Mouse (Mus musculus) kidney, embryonic 14.5 days (tissue): Measurements from ENCODE around the gene Actb. TPM values are rescaled to one million over a fixed set of nuclear protein-coding genes. Genes with fewer than 3 reads are reported as not detected.

Experiments
- ATAC-seq: fragments of 200-750 bp; cut with Nextera tagmentation; 2 replicates; pipeline ENCODE4 v1.8.0; 2017; ENCODE audit warnings: moderate number of reproducible peaks, mild to moderate bottlenecking, moderate TSS enrichment, moderate library complexity; ENCODE audit not compliant: low FRiP score, low TSS enrichment
- H3K27ac ChIP-seq: fragments of 300-500 bp; sonication (generic); 2 replicates; pipeline ENCODE4 v1.5.1; 2014; ENCODE audit warnings: low read depth, mild to moderate bottlenecking, low read length, moderate library complexity, mixed read lengths
- H3K27me3 ChIP-seq: fragments of 300-500 bp; sonication (generic); 2 replicates; pipeline ENCODE4 v1.6.1; 2014; ENCODE audit warnings: mild to moderate bottlenecking, low read length; ENCODE audit not compliant: control insufficient read depth, insufficient read depth
- H3K36me3 ChIP-seq: fragments of 300-500 bp; sonication (generic); 2 replicates; pipeline ENCODE4 v1.6.1; 2014; ENCODE audit warnings: low read length, mixed read lengths; ENCODE audit not compliant: control insufficient read depth, insufficient read depth
- H3K4me1 ChIP-seq: fragments of 300-500 bp; sonication (generic); 2 replicates; pipeline ENCODE4 v1.6.1; 2014; ENCODE audit warnings: low read length, mixed read lengths; ENCODE audit not compliant: control insufficient read depth, insufficient read depth
- H3K4me2 ChIP-seq: fragments of 300-500 bp; sonication (generic); replicated peaks from 2 replicates; pipeline ENCODE4 v1.6.1; 2014; ENCODE audit warnings: low read depth, mild to moderate bottlenecking, low read length
- H3K4me3 ChIP-seq: fragments of 300-500 bp; sonication (generic); 2 replicates; pipeline ENCODE4 v1.5.1; 2014; ENCODE audit warnings: mild to moderate bottlenecking, low read length
- H3K9ac ChIP-seq: fragments of 300-500 bp; sonication (generic); 2 replicates; pipeline ENCODE4 v1.6.1; 2014; ENCODE audit warnings: low read depth, mild to moderate bottlenecking, low read length, moderate library complexity
- H3K9me3 ChIP-seq: fragments of 300-500 bp; sonication (generic); 2 replicates; pipeline ENCODE4 v1.6.1; 2016; ENCODE audit warnings: low read length; ENCODE audit not compliant: control insufficient read depth
- WGBS: fragments of 180-500 bp; shearing (Covaris S2); extraction: QIAGEN DNeasy Blood & Tissue Kit; methylation state at CpG from one replicate; pipeline ENCODE4 v1.1.7; 2014; 5-methylcytosine and 5-hydroxymethylcytosine counted together
- polyA plus RNA-seq: library from polyadenylated mRNA; unstranded; fragments of >200 nt; fragmentation: Nextera tagmentation; extraction: Ambion mirVana; gene quantifications from 2 replicates; pipeline ENCODE4 v1.2.1, GENCODE M21; 2014

Actb gene
- polyA plus RNA-seq, 1 experiment from 2014 or later: 14,375 TPM

DNA sequence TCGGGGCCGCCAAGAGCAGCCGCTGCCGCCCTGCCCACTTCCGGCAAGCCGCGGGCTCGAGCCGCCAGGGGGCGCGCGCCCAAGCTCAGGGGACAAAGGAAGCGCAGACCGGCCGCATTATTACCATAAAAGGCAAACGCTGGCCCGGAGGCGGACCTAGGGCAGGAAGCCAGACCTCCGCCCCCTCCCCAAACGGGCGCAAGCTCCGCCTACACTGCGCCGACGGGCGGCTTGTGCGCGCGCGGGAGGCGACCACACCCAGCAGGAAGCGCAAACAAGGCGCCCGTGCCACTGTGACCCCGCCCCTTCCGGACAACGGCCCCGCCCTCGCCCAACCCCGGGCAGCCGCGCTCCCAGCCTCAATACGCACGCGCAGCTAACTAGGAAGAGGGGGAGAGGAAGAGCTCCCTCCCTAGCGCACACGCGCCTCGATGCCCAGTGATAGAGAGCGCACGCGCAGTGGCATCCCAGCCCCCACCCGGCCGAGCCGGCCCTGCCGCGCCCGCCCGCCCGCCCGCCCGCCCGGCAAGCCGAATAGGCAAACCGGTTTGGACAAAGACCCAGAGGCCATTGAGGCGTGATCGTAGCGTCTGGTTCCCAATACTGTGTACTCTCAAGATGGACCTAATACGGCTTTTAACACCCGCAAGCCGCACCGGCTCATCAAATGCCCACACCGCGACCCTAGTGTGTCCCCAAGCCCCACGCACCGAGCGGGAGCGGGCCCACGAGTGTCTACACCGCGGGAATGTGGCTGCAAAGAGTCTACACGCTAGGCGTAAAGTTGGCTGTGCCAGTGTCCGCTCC lies 626 bp downstream of the Actb start:
- H3K36me3 ChIP-seq: peaks cover 45% of the 10 kb centered on the region
- ATAC-seq: peak; percentile 86
- H3K9ac ChIP-seq: peak overlapping the region; percentile 100
- H3K4me2 ChIP-seq: peak overlapping the region; percentile 65
- H3K4me1 ChIP-seq: peaks cover 45% of the 10 kb centered on the region
- H3K27ac ChIP-seq: peak overlapping the region; percentile 100
- peak overlapping the region; percentile 100 for H3K4me3 ChIP-seq
- no peaks in the 10 kb centered on the region for H3K9me3 ChIP-seq
- H3K27me3 ChIP-seq: no peaks in the 10 kb centered on the region
- under 1% methylated on average over 70 of the region's 84 CpGs for WGBS

DNA sequence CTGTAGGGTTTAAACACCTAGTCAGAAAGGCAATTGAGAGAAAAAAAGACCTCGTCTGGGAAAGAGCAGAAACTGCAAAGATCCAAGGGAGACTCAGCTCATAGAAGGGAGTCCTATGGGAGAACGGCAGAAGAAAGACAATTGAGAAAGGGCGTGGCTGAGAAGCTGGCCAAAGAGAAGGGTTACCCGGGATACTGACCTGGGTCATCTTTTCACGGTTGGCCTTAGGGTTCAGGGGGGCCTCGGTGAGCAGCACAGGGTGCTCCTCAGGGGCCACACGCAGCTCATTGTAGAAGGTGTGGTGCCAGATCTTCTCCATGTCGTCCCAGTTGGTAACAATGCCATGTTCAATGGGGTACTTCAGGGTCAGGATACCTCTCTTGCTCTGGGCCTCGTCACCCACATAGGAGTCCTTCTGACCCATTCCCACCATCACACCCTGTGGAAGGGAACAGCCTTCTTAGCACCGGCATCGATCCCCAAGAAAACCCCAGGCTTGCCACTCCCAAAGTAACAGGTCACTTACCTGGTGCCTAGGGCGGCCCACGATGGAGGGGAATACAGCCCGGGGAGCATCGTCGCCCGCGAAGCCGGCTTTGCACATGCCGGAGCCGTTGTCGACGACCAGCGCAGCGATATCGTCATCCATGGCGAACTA lies 1.4 kb downstream of the Actb start:
- no peaks in the 10 kb centered on the region for H3K9me3 ChIP-seq
- 4% methylated on average over 27 of the region's 27 CpGs for WGBS
- peak overlapping the region; percentile 65 for H3K4me2 ChIP-seq
- H3K27me3 ChIP-seq: no peaks in the 10 kb centered on the region
- peak overlapping the region; percentile 100 for H3K9ac ChIP-seq
- peaks cover 51% of the 10 kb centered on the region for H3K36me3 ChIP-seq
- peak overlapping the region; percentile 100 for H3K27ac ChIP-seq
- H3K4me3 ChIP-seq: peak overlapping the region; percentile 100
- ATAC-seq: no peak; the same call in 1 of the 2 replicates
- H3K4me1 ChIP-seq: peaks cover 45% of the 10 kb centered on the region

DNA sequence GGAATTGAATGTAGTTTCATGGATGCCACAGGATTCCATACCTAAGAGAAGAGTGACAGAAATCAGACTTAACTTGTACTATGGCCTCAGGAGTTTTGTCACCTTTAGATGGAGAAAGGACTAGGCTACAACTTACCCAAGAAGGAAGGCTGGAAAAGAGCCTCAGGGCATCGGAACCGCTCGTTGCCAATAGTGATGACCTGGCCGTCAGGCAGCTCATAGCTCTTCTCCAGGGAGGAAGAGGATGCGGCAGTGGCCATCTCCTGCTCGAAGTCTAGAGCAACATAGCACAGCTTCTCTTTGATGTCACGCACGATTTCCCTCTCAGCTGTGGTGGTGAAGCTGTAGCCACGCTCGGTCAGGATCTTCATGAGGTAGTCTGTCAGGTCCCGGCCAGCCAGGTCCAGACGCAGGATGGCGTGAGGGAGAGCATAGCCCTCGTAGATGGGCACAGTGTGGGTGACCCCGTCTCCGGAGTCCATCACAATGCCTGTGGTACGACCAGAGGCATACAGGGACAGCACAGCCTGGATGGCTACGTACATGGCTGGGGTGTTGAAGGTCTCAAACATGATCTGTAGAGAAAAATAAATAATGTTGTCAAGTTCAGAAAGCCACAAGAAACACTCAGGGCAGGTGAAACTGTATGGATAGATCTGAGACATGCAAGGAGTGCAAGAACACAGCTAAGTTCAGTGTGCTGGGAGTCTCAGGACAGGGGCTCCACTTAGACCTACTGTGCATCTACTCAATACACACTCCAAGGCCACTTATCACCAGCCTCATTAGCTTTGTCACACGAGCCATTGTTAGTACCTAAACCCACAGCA lies 2.1 kb downstream of the Actb start:
- WGBS: 71% methylated on average over 19 of the region's 19 CpGs

DNA sequence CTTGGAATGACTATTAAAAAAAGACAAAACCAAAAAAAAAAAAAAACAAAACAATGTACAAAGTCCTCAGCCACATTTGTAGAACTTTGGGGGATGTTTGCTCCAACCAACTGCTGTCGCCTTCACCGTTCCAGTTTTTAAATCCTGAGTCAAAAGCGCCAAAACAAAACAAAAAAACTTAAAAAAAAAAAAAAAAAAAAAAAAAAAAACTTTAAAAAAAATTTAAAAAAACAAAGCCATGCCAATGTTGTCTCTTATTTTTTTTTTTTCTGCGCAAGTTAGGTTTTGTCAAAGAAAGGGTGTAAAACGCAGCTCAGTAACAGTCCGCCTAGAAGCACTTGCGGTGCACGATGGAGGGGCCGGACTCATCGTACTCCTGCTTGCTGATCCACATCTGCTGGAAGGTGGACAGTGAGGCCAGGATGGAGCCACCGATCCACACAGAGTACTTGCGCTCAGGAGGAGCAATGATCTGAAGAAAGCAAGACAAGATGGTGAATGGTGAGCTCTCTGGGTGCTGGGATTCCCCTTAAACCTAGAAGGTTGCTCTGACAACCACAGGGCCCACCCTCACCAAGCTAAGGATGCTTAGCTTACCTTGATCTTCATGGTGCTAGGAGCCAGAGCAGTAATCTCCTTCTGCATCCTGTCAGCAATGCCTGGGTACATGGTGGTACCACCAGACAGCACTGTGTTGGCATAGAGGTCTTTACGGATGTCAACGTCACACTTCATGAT lies 2.9 kb downstream of the Actb start:
- Histone ChIP-seq H3K36me3 (peaks cover 65% of the 10 kb centered on the region), H3K9ac (peak overlapping the region; percentile 100; the same call in 1 of the 2 replicates), H3K27me3 (no peaks in the 10 kb centered on the region), H3K9me3 (no peaks in the 10 kb centered on the region), H3K4me2 (peak overlapping the region; percentile 65), H3K27ac (0 out of 2 replicates have a peak overlapping the region, but pooled peaks have one; percentile 8), H3K4me1 (peaks cover 29% of the 10 kb centered on the region), H3K4me3 (peak overlapping the region; percentile 100)
- no peak for ATAC-seq
- WGBS: 77% methylated on average over 14 of the region's 14 CpGs

More for the DNA sequence above, 2.1 kb downstream of the Actb start:
- Histone ChIP-seq H3K36me3 (peaks cover 58% of the 10 kb centered on the region), H3K9ac (peak overlapping the region; percentile 100), H3K9me3 (no peaks in the 10 kb centered on the region), H3K4me3 (peak overlapping the region; percentile 100), H3K4me1 (peaks cover 37% of the 10 kb centered on the region), H3K4me2 (peak overlapping the region; percentile 65), H3K27ac (peak overlapping the region; percentile 100; the same call in 1 of the 2 replicates), H3K27me3 (no peaks in the 10 kb centered on the region)
- ATAC-seq: no peak

DNA sequence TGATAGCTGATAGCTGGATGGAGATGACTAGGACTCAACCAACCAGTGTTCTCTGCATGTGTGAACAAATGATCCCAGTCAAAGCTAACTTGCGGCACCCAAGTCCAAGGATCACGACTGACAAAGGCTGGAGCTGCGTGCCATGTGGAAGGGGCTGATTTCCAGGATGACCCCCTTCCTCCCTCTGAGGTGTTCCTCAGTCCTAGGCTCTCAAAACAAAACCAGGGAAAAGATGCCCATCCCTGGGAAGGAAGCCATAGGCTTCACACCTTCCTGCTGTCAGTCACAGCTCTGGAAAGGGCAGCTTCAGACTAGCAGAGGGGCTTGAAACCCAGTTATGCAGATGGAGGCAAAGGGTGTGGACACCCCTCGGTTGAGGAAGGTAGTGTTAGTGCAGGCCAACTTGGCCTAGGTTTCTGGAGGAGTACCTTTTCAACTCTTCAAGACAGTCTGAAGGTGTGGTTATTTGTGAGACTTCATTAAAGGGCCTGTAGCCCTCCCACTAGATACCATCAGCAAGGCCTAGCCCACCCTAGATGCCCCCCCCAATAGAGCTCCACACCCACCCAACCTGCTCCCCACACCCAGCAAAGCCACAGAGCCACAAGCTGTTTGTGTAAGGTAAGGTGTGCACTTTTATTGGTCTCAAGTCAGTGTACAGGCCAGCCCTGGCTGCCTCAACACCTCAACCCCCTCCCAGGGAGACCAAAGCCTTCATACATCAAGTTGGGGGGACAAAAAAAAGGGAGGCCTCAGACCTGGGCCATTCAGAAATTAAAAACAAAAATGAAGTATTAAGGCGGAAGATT lies 3.8 kb downstream of the Actb start:
- no peaks in the 10 kb centered on the region for H3K27me3 ChIP-seq
- peak overlapping the region; percentile 55; the same call in 1 of the 2 replicates for H3K27ac ChIP-seq
- H3K4me3 ChIP-seq: no peak overlapping the region; the same call in 1 of the 2 replicates
- peaks cover 65% of the 10 kb centered on the region for H3K36me3 ChIP-seq
- H3K4me1 ChIP-seq: peaks cover 20% of the 10 kb centered on the region
- 58% methylated on average over 5 of the region's 5 CpGs for WGBS
- H3K9me3 ChIP-seq: no peaks in the 10 kb centered on the region
- ATAC-seq: no peak
- no peak overlapping the region for H3K9ac ChIP-seq
- no peak overlapping the region; the same call in 1 of the 2 replicates for H3K4me2 ChIP-seq

DNA sequence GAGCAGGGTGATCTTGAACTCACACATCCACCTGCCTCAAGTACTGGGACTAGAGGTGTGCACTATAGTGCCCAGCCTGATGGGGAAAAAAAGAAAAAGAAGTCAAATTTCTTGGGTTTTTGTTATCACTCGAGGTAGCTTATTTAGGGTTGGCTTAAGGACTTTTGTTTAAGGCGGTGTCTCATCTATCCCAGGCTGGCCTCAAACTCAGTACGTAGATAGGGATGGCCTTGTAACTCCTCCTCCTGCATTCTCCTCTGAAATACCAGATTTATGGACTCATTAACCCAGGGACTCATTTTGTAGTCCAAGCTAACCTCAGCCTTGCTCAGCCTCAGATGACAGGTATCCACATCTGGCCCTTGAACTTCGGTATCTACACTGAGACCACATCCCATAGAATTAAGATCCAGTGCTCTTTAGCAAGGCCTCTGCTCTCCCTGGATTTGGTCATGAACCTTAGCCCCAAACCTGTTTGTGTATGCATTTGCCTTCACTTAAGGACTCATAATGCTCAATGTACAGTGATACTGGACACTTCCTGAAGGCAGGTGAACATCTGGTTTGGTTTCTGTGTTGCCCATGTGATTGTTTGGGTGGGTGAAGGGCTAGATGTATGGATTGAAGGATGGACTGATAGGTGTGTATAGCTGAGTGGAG lies 4.6 kb downstream of the Actb start:
- H3K4me3 ChIP-seq: no peak overlapping the region
- peak overlapping the region; percentile 55; the same call in 1 of the 2 replicates for H3K27ac ChIP-seq
- peaks cover 65% of the 10 kb centered on the region for H3K36me3 ChIP-seq
- no peaks in the 10 kb centered on the region for H3K9me3 ChIP-seq
- peaks cover 13% of the 10 kb centered on the region for H3K4me1 ChIP-seq
- no peaks in the 10 kb centered on the region for H3K27me3 ChIP-seq
- H3K9ac ChIP-seq: no peak overlapping the region
- H3K4me2 ChIP-seq: no peak overlapping the region
- no peak for ATAC-seq
- 46% methylated on average over 4 of the region's 4 CpGs for WGBS

DNA sequence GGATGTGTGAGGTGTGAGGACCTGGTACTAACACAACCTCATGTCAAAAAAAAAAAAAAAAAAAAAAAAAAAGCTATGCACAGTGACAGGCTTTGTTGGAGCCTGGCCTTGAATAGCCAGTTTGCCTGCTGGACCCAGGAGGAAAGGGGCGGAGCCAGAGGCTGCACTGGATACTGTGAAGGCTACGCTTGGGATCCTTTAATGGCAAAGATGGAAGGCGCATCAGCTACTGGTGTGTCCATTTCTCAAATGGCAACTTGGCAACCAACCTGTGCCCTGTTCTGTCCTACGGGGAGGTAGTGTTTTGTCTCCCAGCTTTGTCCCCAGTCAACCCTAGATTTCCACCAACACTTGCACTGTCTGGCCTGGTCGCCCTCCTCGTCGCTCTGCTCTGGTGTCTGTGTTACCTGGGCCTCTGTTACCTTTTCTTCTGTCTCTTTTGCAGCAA lies 5.2 kb downstream of the Actb start:
- 72% methylated on average over 7 of the region's 7 CpGs for WGBS
- ATAC-seq: no peak
- H3K4me2 ChIP-seq: no peak overlapping the region
- H3K36me3 ChIP-seq: peaks cover 65% of the 10 kb centered on the region
- no peak overlapping the region for H3K27ac ChIP-seq
- 0 out of 2 replicates have a peak, but pooled peaks cover 11% of the 10 kb centered on the region for H3K4me1 ChIP-seq
- no peak overlapping the region for H3K9ac ChIP-seq
- no peaks in the 10 kb centered on the region for H3K27me3 ChIP-seq
- no peak overlapping the region for H3K4me3 ChIP-seq
- no peaks in the 10 kb centered on the region for H3K9me3 ChIP-seq
